Mouse (Mus musculus): ENCODE data around the gene Tsfm. TPM values are rescaled to one million over a fixed set of nuclear protein-coding genes. Genes with fewer than 3 reads are reported as not detected.
"Not testable (repeated sequence)": the region's sequence is repeated elsewhere in the genome, so short reads cannot be mapped to it uniquely, and the experiment has no call there.

Tsfm gene
- polyA plus RNA-seq, 1 experiment from 2014 or later: 67.7 TPM

- Histone ChIP-seq H3K27me3 (ENCODE audit: control insufficient read depth, insufficient read depth, low read depth, low read length) (no peaks in the 10 kb centered on the region), H3K4me1 (ENCODE audit: control insufficient read depth, insufficient read depth, low read length) (peaks cover 36% of the 10 kb centered on the region), H3K4me2 (ENCODE audit: low read length) (no peak overlapping the region), H3K27ac (ENCODE audit: low read length) (no peak overlapping the region), H3K4me3 (ENCODE audit: low read depth, low read length) (no peak overlapping the region), H3K9ac (ENCODE audit: low read depth, low read length) (no peak overlapping the region), H3K9me3 (replicated peaks; ENCODE audit: control insufficient read depth, low read length, poor library complexity, severe bottlenecking) (no peaks in the 10 kb centered on the region), H3K36me3 (ENCODE audit: control insufficient read depth, insufficient read depth, low read length) (peaks cover 35% of the 10 kb centered on the region)
- ATAC-seq: no peak
- 93% methylated on average over 9 of the region's 9 CpGs for WGBS
Observed at GRCm38 (mm10) chr10:127065981-127066380, 35.3 kb upstream of the Tsfm start.

- 12% methylated on average over 37 of the region's 37 CpGs for WGBS
- Histone ChIP-seq H3K36me3 (ENCODE audit: control insufficient read depth, insufficient read depth, low read length) (peaks cover 35% of the 10 kb centered on the region), H3K9ac (ENCODE audit: low read depth, low read length) (peak overlapping the region; percentile 84), H3K27me3 (ENCODE audit: control insufficient read depth, insufficient read depth, low read depth, low read length) (no peaks in the 10 kb centered on the region), H3K9me3 (replicated peaks; ENCODE audit: control insufficient read depth, low read length, poor library complexity, severe bottlenecking) (no peaks in the 10 kb centered on the region), H3K4me2 (ENCODE audit: low read length) (peak overlapping the region; percentile 65), H3K27ac (ENCODE audit: low read length) (peak overlapping the region; percentile 95), H3K4me3 (ENCODE audit: low read depth, low read length) (peak overlapping the region; percentile 75), H3K4me1 (ENCODE audit: control insufficient read depth, insufficient read depth, low read length) (peaks cover 31% of the 10 kb centered on the region)
- peak; percentile 4; the same call in 1 of the 2 replicates for ATAC-seq
Observed at GRCm38 (mm10) chr10:127063913-127064870, 33.6 kb upstream of the Tsfm start.

GRCm38 (mm10) chr10:127063239-127063872 is 32.7 kb upstream of the Tsfm start, which contains the start of gene Cdk4:
TSS of gene Cdk4 (plus strand) at chr10:127063534.
- peaks cover 34% of the 10 kb centered on the region for H3K36me3 ChIP-seq (ENCODE audit: control insufficient read depth, insufficient read depth, low read length)
- peak within 1 kb of the TSS; percentile 84 for H3K9ac ChIP-seq (ENCODE audit: low read depth, low read length)
- peak within 1 kb of the TSS; percentile 65 for H3K4me2 ChIP-seq (ENCODE audit: low read length)
- under 1% methylated on average over 44 of the region's 46 CpGs for WGBS
- H3K27me3 ChIP-seq (ENCODE audit: control insufficient read depth, insufficient read depth, low read depth, low read length): no peaks in the 10 kb centered on the region
- H3K9me3 ChIP-seq (replicated peaks; ENCODE audit: control insufficient read depth, low read length, poor library complexity, severe bottlenecking): no peaks in the 10 kb centered on the region
- H3K4me1 ChIP-seq (ENCODE audit: control insufficient read depth, insufficient read depth, low read length): peaks cover 27% of the 10 kb centered on the region
- H3K4me3 ChIP-seq (ENCODE audit: low read depth, low read length): peak within 1 kb of the TSS; percentile 75
- H3K27ac ChIP-seq (ENCODE audit: low read length): peak within 1 kb of the TSS; percentile 95
- peak; percentile 86 for ATAC-seq

- Histone ChIP-seq H3K27me3 (ENCODE audit: control insufficient read depth, insufficient read depth, low read depth, low read length) (no peaks in the 10 kb centered on the region), H3K4me3 (ENCODE audit: low read depth, low read length) (no peak overlapping the region), H3K9ac (ENCODE audit: low read depth, low read length) (no peak overlapping the region), H3K36me3 (ENCODE audit: control insufficient read depth, insufficient read depth, low read length) (peaks cover 25% of the 10 kb centered on the region), H3K27ac (ENCODE audit: low read length) (peak overlapping the region; percentile 87), H3K4me2 (ENCODE audit: low read length) (peak overlapping the region; percentile 54), H3K4me1 (ENCODE audit: control insufficient read depth, insufficient read depth, low read length) (peaks cover 31% of the 10 kb centered on the region), H3K9me3 (replicated peaks; ENCODE audit: control insufficient read depth, low read length, poor library complexity, severe bottlenecking) (no peaks in the 10 kb centered on the region)
- WGBS: 77% methylated on average over 5 of the region's 5 CpGs
- no peak for ATAC-seq
Observed at GRCm38 (mm10) chr10:127062503-127062902, 31.9 kb upstream of the Tsfm start.

GRCm38 (mm10) chr10:127062101-127062500 is 31.5 kb upstream of the Tsfm start:
- Histone ChIP-seq H3K4me1 (ENCODE audit: control insufficient read depth, insufficient read depth, low read length) (peaks cover 32% of the 10 kb centered on the region), H3K36me3 (ENCODE audit: control insufficient read depth, insufficient read depth, low read length) (peaks cover 27% of the 10 kb centered on the region), H3K27ac (ENCODE audit: low read length) (peak overlapping the region; percentile 87)
- H3K9ac ChIP-seq (ENCODE audit: low read depth, low read length); H3K4me2 ChIP-seq (ENCODE audit: low read length); H3K9me3 ChIP-seq (replicated peaks; ENCODE audit: control insufficient read depth, low read length, poor library complexity, severe bottlenecking); H3K27me3 ChIP-seq (ENCODE audit: control insufficient read depth, insufficient read depth, low read depth, low read length); ATAC-seq; H3K4me3 ChIP-seq (ENCODE audit: low read depth, low read length): not testable (repeated sequence)
- 92% methylated on average over 4 of the region's 4 CpGs for WGBS

- peak overlapping the region; percentile 82 for H3K4me2 ChIP-seq (ENCODE audit: low read length)
- H3K9ac ChIP-seq (ENCODE audit: low read depth, low read length): peak overlapping the region; percentile 91
- peaks cover 25% of the 10 kb centered on the region for H3K36me3 ChIP-seq (ENCODE audit: control insufficient read depth, insufficient read depth, low read length)
- H3K9me3 ChIP-seq (replicated peaks; ENCODE audit: control insufficient read depth, low read length, poor library complexity, severe bottlenecking): no peaks in the 10 kb centered on the region
- H3K4me1 ChIP-seq (ENCODE audit: control insufficient read depth, insufficient read depth, low read length): peaks cover 32% of the 10 kb centered on the region
- ATAC-seq: no peak
- 70% methylated on average over 2 of the region's 2 CpGs for WGBS
- H3K27ac ChIP-seq (ENCODE audit: low read length): peak overlapping the region; percentile 89
- no peaks in the 10 kb centered on the region for H3K27me3 ChIP-seq (ENCODE audit: control insufficient read depth, insufficient read depth, low read depth, low read length)
- H3K4me3 ChIP-seq (ENCODE audit: low read depth, low read length): peak overlapping the region; percentile 85; the same call in 1 of the 2 replicates
Observed at GRCm38 (mm10) chr10:127061513-127061912, 30.9 kb upstream of the Tsfm start.

- WGBS: 11% methylated on average over 5 of the region's 5 CpGs
- peaks cover 25% of the 10 kb centered on the region for H3K36me3 ChIP-seq (ENCODE audit: control insufficient read depth, insufficient read depth, low read length)
- H3K4me1 ChIP-seq (ENCODE audit: control insufficient read depth, insufficient read depth, low read length): peaks cover 32% of the 10 kb centered on the region
- H3K9me3 ChIP-seq (replicated peaks; ENCODE audit: control insufficient read depth, low read length, poor library complexity, severe bottlenecking): no peaks in the 10 kb centered on the region
- no peaks in the 10 kb centered on the region for H3K27me3 ChIP-seq (ENCODE audit: control insufficient read depth, insufficient read depth, low read depth, low read length)
- peak overlapping the region; percentile 85 for H3K4me3 ChIP-seq (ENCODE audit: low read depth, low read length)
- peak overlapping the region; percentile 91 for H3K9ac ChIP-seq (ENCODE audit: low read depth, low read length)
- H3K4me2 ChIP-seq (ENCODE audit: low read length): peak overlapping the region; percentile 82
- peak overlapping the region; percentile 89 for H3K27ac ChIP-seq (ENCODE audit: low read length)
- ATAC-seq: no peak
Observed at GRCm38 (mm10) chr10:127061085-127061484, 30.4 kb upstream of the Tsfm start.

- Histone ChIP-seq H3K9me3 (replicated peaks; ENCODE audit: control insufficient read depth, low read length, poor library complexity, severe bottlenecking) (no peaks in the 10 kb centered on the region), H3K4me2 (ENCODE audit: low read length) (peak within 1 kb of the TSS; percentile 82), H3K4me3 (ENCODE audit: low read depth, low read length) (peak within 1 kb of the TSS; percentile 85), H3K36me3 (ENCODE audit: control insufficient read depth, insufficient read depth, low read length) (peaks cover 24% of the 10 kb centered on the region), H3K4me1 (ENCODE audit: control insufficient read depth, insufficient read depth, low read length) (peaks cover 32% of the 10 kb centered on the region), H3K27me3 (ENCODE audit: control insufficient read depth, insufficient read depth, low read depth, low read length) (no peaks in the 10 kb centered on the region), H3K9ac (ENCODE audit: low read depth, low read length) (peak within 1 kb of the TSS; percentile 91), H3K27ac (ENCODE audit: low read length) (peak within 1 kb of the TSS; percentile 89)
- under 1% methylated on average over 46 of the region's 72 CpGs for WGBS
- peak; percentile 43 for ATAC-seq
Observed at GRCm38 (mm10) chr10:127059968-127060916, 29.6 kb upstream of the Tsfm start, which contains the start of gene March9. TSS of gene March9 (minus strand) at chr10:127060184.
